Mouse (Mus musculus) liver, embryonic 14.5 days (tissue): ENCODE data around the gene Clta.

Experiments used
- CTCF ChIP-seq: IDR thresholded peaks from 2 replicates; pipeline ENCODE4 v1.5.1; 2016; ENCODE audit warnings: antibody characterized with exemption, low read depth, control low read depth
- EP300 ChIP-seq: IDR thresholded peaks from 2 replicates; pipeline ENCODE4 v1.6.1; 2016; ENCODE audit warnings: antibody characterized with exemption, low read depth

- TF ChIP-seq CTCF (no peak), EP300 (no peak)
These were observed 64.5 kb downstream of the Clta start for GRCm38 (mm10) chr4:44068736-44069135.
